Mouse (Mus musculus) liver, adult 2 months (tissue): ENCODE measurements around the gene Cenpu.

Source experiments
- CTCF ChIP-seq: fragments of 200-500 bp; IDR thresholded peaks from 2 replicates; pipeline ENCODE4 v1.5.1; 2011; ENCODE audit warnings: low read depth, low read length, control low read depth
- POLR2A ChIP-seq: fragments of 200-500 bp; IDR thresholded peaks from 2 replicates; pipeline ENCODE4 v1.6.1; 2011; ENCODE audit warnings: low read length, control low read depth; ENCODE audit not compliant: insufficient read depth; ENCODE audit errors: extremely low read depth

DNA sequence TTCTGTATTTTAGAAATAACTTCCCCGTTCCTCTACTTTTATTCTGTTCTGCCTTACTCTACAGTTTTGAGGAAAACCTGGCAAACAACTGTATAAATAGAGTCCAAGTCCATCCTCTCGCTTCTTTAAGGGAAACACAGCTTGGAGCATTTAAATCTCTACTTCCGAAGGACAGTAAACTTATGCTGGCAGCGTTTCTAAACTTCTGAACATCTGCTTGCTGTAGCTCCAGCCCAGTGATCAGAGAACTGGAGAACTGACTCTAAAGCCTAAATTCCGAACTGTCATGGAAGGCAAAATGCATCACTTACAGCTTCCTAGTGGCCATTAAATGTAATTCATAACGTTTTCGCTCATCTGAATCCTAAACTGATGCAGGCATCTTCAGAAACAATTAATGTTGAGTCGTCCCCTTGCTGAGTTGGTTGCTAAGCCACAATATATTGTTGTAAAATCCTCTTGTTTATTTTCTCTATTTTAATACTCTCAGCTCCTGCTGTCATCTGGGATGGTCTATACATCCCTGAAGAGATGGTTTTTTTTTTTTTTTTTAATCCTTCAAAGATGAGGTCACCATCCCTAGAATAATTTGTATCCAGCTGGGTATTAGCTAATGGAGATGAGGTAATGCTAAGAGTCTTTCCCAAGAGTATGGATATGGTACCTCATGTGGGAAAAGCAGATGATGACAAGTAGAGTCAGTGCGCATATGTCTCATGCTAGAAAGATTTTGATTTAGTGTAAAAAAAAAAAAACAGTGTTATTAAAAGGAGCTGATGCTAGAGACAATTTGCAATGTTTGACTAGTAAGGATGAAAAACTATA is 70.8 kb downstream of the Cenpu start:
- no peak for TF ChIP-seq CTCF
- TF ChIP-seq POLR2A = no peak
